18 mouse cellular contexts compared by ENCODE assay signal in genomic region chr17:66362287-66363016, GRCm38 (mm10).
DNase-seq lines count a peak whose midpoint lies in the region; ATAC-seq and TF ChIP-seq lines count a peak whose summit lies in the region.
"Had no signal": no experiment of that assay in that cellular context is flagged by ENCODE, and none has a peak within 500 bp of the region (broad histone marks: within the 10 kb centered on the region; RNA-seq: fewer than 3 reads in every experiment).

No protein-coding gene starts in this region.

- TF ChIP-seq CTCF in lung, embryonic 14.5 days (IDR thresholded peaks at IDR 0.05; ENCODE audit: low read depth), result no peak
- no peak for TF ChIP-seq CTCF in small intestine, adult 2 months (IDR thresholded peaks at IDR 0.05; ENCODE audit: extremely low read depth, insufficient read length, insufficient replicate concordance, low read depth, low read length)

- 53% methylated on average over 15 of the region's 15 CpGs for WGBS in lung, embryonic 14.5 days
- WGBS in intestine, embryonic 14.5 days, result 68% methylated on average over 14 of the region's 15 CpGs
- 84% methylated on average over 14 of the region's 15 CpGs for WGBS in kidney, embryonic 14.5 days
- 33% methylated on average over 15 of the region's 15 CpGs for WGBS in small intestine, adult 2 months
- whole genome bisulfite sequencing in embryonic facial prominence, embryonic 10.5 days, result 90% methylated on average over 14 of the region's 15 CpGs

- H3K4me3 ChIP-seq in lung, embryonic 14.5 days (ENCODE audit: low read depth, low read length), result no peak overlapping the region
- H3K4me3 ChIP-seq in intestine, embryonic 14.5 days (ENCODE audit: low read depth, low read length), result no peak overlapping the region
- no peak overlapping the region for H3K4me3 ChIP-seq in kidney, embryonic 14.5 days (ENCODE audit: low read length)
- H3K4me3 ChIP-seq in small intestine, adult 2 months (ENCODE audit: low read depth, low read length), result peak overlapping the region; percentile 25; the same call in 1 of the 2 replicates
- H3K4me3 ChIP-seq in embryonic facial prominence, embryonic 10.5 days, result no peak overlapping the region
- H3K4me3 ChIP-seq: limb, embryonic 15.5 days; myocyte had no signal

- H3K4me2 ChIP-seq in lung, embryonic 14.5 days, result no peak overlapping the region
- H3K4me2 ChIP-seq in intestine, embryonic 14.5 days (ENCODE audit: low read length), result no peak overlapping the region
- H3K4me2 ChIP-seq in kidney, embryonic 14.5 days (replicated peaks; ENCODE audit: low read depth, low read length), result no peak overlapping the region
- H3K4me2 ChIP-seq: limb, embryonic 15.5 days had no signal

- no peak overlapping the region for H3K27ac ChIP-seq in lung, embryonic 14.5 days (ENCODE audit: low read depth)
- no peak overlapping the region for H3K27ac ChIP-seq in intestine, embryonic 14.5 days (ENCODE audit: low read depth)
- no peak overlapping the region for H3K27ac ChIP-seq in kidney, embryonic 14.5 days (ENCODE audit: low read depth, low read length)
- no peak overlapping the region for H3K27ac ChIP-seq in small intestine, adult 2 months (ENCODE audit: insufficient read depth, low read depth, low read length)
- no peak overlapping the region for H3K27ac ChIP-seq in embryonic facial prominence, embryonic 10.5 days (replicated peaks)
- H3K27ac ChIP-seq: limb, embryonic 15.5 days; macrophage had no signal

- H3K9ac ChIP-seq in lung, embryonic 14.5 days, result no peak overlapping the region
- H3K9ac ChIP-seq in intestine, embryonic 14.5 days (ENCODE audit: low read length), result no peak overlapping the region
- H3K9ac ChIP-seq in kidney, embryonic 14.5 days (ENCODE audit: low read depth, low read length), result no peak overlapping the region
- H3K9ac ChIP-seq: forebrain, postnatal 0 days; limb, embryonic 15.5 days had no signal

- no peaks in the 10 kb centered on the region for H3K9me3 ChIP-seq in lung, embryonic 14.5 days (ENCODE audit: low read depth, low read length)
- no peaks in the 10 kb centered on the region for H3K9me3 ChIP-seq in intestine, embryonic 14.5 days (ENCODE audit: control insufficient read depth, low read length)
- no peaks in the 10 kb centered on the region for H3K9me3 ChIP-seq in kidney, embryonic 14.5 days (ENCODE audit: control insufficient read depth, low read length)
- H3K9me3 ChIP-seq in embryonic facial prominence, embryonic 10.5 days, result no peaks in the 10 kb centered on the region
- H3K9me3 ChIP-seq: limb, embryonic 15.5 days had no signal

- H3K4me1 ChIP-seq in lung, embryonic 14.5 days (ENCODE audit: insufficient read depth), result no peaks in the 10 kb centered on the region
- peaks cover 8% of the 10 kb centered on the region; the same call in 1 of the 2 replicates for H3K4me1 ChIP-seq in intestine, embryonic 14.5 days (replicated peaks; ENCODE audit: control insufficient read depth, insufficient read depth, low read length)
- H3K4me1 ChIP-seq in kidney, embryonic 14.5 days (ENCODE audit: control insufficient read depth, insufficient read depth, low read length), result 0 out of 2 replicates have a peak, but pooled peaks cover 5% of the 10 kb centered on the region
- 0 out of 2 replicates have a peak, but pooled peaks cover 4% of the 10 kb centered on the region for H3K4me1 ChIP-seq in small intestine, adult 2 months (ENCODE audit: control insufficient read depth, insufficient read depth, insufficient read length, low read length)
- peaks cover 18% of the 10 kb centered on the region for H3K4me1 ChIP-seq in embryonic facial prominence, embryonic 10.5 days

- no peak for TF ChIP-seq POLR2A in small intestine, adult 2 months (IDR thresholded peaks at IDR 0.05; ENCODE audit: low read depth, low read length)

- H3K27me3 ChIP-seq in lung, embryonic 14.5 days (ENCODE audit: insufficient read depth, low read length), result no peaks in the 10 kb centered on the region
- no peaks in the 10 kb centered on the region for H3K27me3 ChIP-seq in intestine, embryonic 14.5 days (replicated peaks; ENCODE audit: control insufficient read depth, insufficient read depth, low read length)
- no peaks in the 10 kb centered on the region for H3K27me3 ChIP-seq in kidney, embryonic 14.5 days (ENCODE audit: control insufficient read depth, insufficient read depth, low read length)
- H3K27me3 ChIP-seq in small intestine, adult 2 months (ENCODE audit: control insufficient read depth, insufficient read depth, low read length), result no peaks in the 10 kb centered on the region
- no peaks in the 10 kb centered on the region for H3K27me3 ChIP-seq in embryonic facial prominence, embryonic 10.5 days (replicated peaks; ENCODE audit: low read depth, poor library complexity, severe bottlenecking)
- H3K27me3 ChIP-seq: limb, embryonic 15.5 days had no signal

- H3K36me3 ChIP-seq in lung, embryonic 14.5 days (ENCODE audit: insufficient read depth), result 0 out of 2 replicates have a peak, but pooled peaks cover 8% of the 10 kb centered on the region
- peaks cover 6% of the 10 kb centered on the region; the same call in 1 of the 2 replicates for H3K36me3 ChIP-seq in intestine, embryonic 14.5 days (ENCODE audit: control insufficient read depth, insufficient read depth, low read length)
- H3K36me3 ChIP-seq in kidney, embryonic 14.5 days (ENCODE audit: control insufficient read depth, insufficient read depth, low read length), result no peaks in the 10 kb centered on the region
- no peaks in the 10 kb centered on the region for H3K36me3 ChIP-seq in small intestine, adult 2 months (ENCODE audit: control insufficient read depth, insufficient read depth, low read length)
- H3K36me3 ChIP-seq in embryonic facial prominence, embryonic 10.5 days (replicated peaks), result peaks cover 62% of the 10 kb centered on the region
- H3K36me3 ChIP-seq: limb, embryonic 15.5 days had no signal

- peak; percentile 10; the same call in 1 of the 2 replicates for ATAC-seq in lung, embryonic 14.5 days (ENCODE audit: insufficient read depth)
- ATAC-seq in intestine, embryonic 14.5 days (replicated peaks; ENCODE audit: low FRiP score, low TSS enrichment, low read depth), result peak; percentile 25; the same call in 1 of the 2 replicates
- ATAC-seq in kidney, embryonic 14.5 days (ENCODE audit: low FRiP score, low TSS enrichment), result peak; percentile 36; the same call in 1 of the 2 replicates
- ATAC-seq in granulocyte monocyte progenitor cell, adult 5-6 weeks (replicated peaks; ENCODE audit: poor library complexity, severe bottlenecking), result no peak
- ATAC-seq: CD4-positive, CD25-positive, alpha-beta regulatory T cell, adult 4 months; forebrain, postnatal 0 days; hindbrain, embryonic 16.5 days had no signal

- DNase-seq in lung, embryonic 14.5 days, result no peak
- DNase-seq in lung, adult 18-20 months, result no peak
- DNase-seq in intestine, embryonic 14.5 days (ENCODE audit: low spot score), result no peak
- no peak for DNase-seq in embryonic facial prominence, embryonic 10.5 days (ENCODE audit: low spot score)
- DNase-seq in ovary, postnatal 14 days (ENCODE audit: low spot score), result no peak
- DNase-seq: adrenal gland, postnatal 14 days; forebrain, postnatal 0 days; gastrocnemius, postnatal 14 days; layer of hippocampus, postnatal 36 days; right cerebral cortex, postnatal 25 days had no signal
